Mouse (Mus musculus): ENCODE results near the gene Sfxn5.

Sfxn5 gene

DNA sequence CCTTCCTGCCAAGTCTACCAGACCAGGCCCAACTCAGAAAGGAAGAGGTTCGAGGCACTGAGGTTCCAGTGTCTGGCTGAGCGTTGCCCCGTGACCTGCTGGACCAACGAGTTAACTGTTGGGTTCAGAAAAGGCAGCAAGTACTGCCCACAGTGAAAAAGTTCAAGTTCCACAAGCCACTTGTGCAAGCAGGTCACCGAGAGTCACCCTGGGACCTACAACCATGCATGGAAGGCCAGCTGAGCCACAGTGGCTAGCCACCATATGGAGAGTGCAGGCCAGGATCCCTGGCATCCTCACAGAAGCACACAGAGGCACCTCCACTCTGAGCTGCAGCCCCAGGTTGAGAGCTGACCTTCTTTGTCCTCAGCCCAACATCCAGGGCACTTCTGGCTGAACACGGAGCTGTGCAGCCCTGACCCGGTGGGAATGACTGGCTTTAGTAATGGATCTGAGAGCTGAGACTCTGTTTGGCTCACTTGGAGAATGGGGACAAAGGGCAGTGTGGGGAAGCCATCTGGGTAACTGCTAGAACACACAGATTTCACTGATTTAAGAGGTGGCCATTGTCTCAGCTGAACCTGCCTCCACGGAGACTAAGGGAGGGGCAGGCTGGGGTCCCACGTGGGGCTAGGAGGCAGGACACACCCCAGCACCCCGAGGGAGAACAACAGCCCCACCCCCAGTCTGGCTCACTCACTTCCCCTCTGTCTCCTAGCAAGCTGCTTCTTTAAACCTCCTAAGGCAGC lies 39.8 kb downstream of the Sfxn5 start:
- no peak for TF ChIP-seq GATA4 (IDR thresholded peaks at IDR 0.05; ENCODE audit: insufficient replicate concordance, low read length)

DNA sequence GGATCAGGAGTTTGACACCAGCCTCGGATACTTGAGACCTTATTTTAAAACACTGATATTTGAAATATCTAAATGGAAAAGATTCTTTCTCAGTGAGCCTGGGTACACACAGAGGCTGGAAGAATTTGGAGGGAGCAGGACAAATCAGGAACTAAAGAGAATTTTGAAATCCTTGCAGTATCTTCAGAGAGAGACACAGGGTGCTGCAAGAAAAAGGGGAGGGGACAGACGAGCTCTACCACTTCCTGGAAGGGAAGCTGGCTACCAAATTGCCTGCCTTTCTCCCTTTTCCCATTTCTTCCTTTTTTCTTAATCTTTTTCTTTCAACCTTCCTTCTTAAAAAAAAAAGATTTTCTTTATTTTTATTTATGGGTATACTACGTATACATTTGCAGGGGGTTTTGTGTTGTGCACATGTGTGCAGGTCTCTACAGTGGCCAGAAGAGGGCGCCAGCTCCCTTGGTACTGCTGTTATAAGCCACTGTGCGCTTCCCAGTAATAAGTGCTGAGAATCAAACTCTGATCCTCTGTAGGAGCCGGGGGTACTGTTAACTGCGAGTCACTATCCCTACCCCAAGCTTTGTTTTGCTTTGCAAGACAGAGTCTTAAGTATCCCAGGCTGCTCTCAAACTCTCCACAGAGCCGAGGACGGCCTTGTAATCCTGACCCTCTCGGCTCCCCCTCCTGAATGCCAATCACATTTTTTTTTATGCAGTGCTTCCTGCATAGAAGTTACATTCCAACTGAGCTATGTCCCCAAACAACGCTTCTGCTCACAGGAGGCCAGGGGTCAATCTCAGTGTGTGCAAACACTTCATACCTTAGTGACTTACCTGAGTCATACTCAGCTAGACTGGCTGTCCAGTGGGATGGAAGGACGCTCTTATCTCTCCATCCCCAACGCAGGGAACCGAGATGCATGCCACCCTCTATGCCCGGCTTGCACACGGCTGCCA lies 42.1 kb downstream of the Sfxn5 start:
- TF ChIP-seq GATA4 (IDR thresholded peaks at IDR 0.05; ENCODE audit: insufficient replicate concordance, low read length): no peak

DNA sequence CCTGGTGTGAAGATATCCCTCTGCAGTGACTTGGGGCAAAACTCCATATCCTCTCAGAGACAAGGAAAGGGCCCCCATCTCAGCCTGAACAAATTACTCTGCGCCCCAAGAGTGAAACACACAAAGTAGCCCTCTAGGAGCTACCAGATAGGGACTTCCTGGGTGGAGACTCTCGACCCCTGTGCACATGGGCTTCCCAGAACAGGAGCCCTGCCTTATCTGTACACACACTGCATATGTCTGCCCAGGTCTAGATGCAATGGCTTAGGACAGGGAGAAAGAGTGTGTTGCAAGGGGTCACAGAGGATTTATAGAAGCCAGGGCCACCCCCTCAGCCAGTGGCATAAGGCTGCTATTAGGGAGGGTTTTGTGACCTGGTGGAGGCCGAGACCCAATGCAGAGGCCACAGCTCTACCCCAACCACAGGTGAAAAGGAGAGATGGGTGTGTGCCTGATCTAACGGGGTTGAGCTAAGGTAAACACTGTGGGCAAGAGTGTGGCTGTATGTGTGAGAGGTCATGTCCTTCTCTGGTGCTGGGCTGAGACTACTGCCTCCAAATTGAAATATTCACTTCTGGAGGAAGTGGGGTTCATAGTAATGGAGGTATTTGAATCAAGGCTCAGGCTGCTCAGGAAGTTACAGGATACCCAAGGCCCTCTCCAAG lies 44.9 kb downstream of the Sfxn5 start:
- no peak for TF ChIP-seq GATA4 (IDR thresholded peaks at IDR 0.05; ENCODE audit: insufficient replicate concordance, low read length)

DNA sequence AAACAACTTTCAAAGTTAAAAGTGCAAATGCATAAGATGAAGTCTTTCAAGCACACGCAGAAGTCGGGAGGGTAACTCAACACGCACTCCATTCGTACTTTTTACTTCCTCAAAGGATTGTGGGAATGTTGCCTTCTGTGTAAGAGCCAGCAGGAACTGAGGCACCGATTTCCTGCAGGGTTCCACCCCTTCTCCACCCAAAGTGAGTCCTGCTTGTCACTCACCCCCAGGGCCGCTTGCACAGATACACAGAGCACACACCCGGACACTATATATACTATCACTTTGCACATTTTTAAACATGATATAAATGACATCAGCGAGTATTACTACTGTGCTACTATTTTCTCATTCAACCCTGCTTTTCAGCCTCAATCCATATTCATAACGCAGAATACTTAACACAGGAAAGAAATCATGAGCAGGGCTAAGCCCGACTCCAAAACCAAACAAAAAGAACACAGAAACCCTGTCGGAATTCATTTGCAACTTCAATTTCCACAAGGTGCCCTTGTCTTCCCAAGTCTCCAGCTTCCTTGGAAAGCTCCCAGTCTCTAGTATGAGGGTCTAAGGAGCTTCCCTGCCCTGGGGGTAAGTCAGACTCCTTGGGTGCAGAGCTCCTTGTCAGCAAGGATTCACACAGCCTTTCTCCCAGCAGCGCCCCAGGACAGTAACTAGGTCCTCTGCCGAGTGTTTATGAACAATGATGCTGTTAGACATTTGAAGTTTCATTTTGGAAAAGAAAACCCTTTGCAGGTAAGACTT lies 46.8 kb downstream of the Sfxn5 start:
- TF ChIP-seq GATA4 (IDR thresholded peaks at IDR 0.05; ENCODE audit: insufficient replicate concordance, low read length): no peak

DNA sequence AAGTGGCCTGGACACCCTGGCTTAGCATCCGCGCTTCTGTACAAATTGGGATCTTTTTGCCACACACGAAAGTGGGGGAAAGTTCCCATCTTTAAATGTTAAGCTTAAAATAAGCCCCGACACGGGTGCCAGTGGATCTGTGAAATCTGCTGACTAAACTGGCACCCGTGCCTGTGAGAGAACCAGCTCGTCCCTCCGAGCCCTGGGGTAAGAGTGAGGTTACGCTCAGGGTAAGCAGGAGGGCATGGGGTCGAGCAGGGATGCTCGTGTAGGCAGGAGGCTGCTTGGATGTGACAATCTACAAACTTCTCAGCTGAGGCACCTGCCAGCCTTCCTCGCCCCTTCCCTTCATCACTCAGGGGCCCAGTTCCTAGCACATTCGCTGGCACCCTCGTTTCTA lies 52.4 kb downstream of the Sfxn5 start:
- no peak for TF ChIP-seq GATA4 (IDR thresholded peaks at IDR 0.05; ENCODE audit: insufficient replicate concordance, low read length)

DNA sequence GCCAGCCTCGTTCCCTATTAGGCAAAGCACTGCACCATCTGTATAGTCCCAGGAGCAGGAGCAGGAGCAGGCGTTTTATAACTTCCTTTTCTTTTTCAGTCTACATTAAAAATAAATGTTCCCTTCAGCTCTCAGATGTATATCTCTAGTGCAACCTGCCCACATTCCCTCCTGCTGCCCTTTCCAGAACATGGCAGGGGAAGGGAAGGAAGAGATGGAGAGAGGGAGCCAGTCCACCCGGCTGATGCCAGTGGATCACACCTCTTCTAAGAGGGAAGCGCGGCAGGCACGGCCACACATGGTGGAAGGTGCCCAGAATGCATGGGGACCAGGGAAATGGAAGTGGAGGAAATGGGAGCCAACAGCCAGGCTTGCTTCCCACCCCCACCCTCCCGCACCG lies 56.7 kb downstream of the Sfxn5 start:
- no peak for TF ChIP-seq GATA4 (IDR thresholded peaks at IDR 0.05; ENCODE audit: insufficient replicate concordance, low read length)

DNA sequence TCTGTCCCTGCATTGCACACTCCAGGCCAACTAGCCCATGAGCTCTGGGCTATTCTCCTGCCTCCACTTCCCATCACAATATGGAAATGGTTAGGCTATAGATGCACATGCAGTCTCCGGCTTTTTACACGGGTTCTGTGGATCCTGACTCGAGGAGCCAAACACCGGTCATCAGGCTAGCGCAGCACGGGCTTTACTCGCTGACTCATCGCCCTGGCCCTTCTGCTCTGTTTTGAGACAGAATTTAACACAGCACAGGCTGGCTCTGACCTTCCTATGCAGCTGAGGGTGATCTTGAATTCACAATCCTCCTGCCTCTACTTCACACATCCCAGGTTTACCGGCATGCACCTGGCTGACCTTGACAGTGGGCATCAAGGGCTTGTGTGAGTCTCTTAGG lies 60.8 kb downstream of the Sfxn5 start:
- no peak for TF ChIP-seq GATA4 (IDR thresholded peaks at IDR 0.05; ENCODE audit: insufficient replicate concordance, low read length)

DNA sequence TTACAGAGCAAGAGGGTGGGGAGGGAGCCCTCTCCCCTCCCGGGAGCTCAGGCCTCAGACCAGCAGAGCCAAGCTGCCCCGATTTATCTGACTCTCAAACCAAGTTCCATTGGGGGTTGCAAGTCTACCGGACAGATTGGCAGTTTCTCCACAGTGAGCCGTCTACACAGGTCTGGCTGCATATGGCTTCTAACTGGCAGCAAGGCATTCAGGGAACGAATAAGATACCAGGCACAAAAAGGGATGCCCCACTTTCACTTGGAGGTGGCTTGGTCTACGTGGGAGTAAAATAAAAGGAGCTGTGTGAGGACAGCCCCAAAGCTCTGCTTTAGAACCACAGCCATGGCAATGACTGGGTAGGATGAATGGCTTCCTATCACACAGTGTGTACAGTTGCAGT lies 67.2 kb downstream of the Sfxn5 start:
- no peak for TF ChIP-seq GATA4 (IDR thresholded peaks at IDR 0.05; ENCODE audit: insufficient replicate concordance, low read length)

DNA sequence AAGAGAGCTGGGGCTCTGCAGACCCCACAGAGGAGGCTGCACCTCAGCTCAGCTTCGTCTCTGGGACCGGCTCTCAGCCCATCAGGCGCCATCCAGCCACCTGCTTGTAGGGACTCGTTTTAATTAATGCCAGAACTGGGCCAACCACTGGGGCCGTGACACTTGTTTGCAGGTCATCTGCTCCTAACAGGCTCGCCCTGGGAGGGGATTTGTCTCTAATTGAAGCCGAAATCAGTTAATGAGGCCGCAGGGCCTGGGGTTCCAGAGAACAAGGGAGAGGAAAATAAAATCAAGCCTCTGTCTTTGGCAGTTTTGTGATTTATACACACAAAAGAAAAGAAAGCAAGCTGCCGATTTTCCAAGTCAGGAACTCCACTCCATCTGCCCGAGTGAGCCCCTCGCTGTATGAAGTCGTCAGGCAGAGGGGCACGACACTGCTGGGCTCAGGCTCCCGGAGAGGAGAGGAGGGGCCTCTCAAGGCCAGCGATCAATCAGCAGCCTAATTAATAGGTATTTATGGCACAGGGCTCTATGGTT lies 68.2 kb downstream of the Sfxn5 start:
- no peak for TF ChIP-seq GATA4 (IDR thresholded peaks at IDR 0.05; ENCODE audit: insufficient replicate concordance, low read length)

DNA sequence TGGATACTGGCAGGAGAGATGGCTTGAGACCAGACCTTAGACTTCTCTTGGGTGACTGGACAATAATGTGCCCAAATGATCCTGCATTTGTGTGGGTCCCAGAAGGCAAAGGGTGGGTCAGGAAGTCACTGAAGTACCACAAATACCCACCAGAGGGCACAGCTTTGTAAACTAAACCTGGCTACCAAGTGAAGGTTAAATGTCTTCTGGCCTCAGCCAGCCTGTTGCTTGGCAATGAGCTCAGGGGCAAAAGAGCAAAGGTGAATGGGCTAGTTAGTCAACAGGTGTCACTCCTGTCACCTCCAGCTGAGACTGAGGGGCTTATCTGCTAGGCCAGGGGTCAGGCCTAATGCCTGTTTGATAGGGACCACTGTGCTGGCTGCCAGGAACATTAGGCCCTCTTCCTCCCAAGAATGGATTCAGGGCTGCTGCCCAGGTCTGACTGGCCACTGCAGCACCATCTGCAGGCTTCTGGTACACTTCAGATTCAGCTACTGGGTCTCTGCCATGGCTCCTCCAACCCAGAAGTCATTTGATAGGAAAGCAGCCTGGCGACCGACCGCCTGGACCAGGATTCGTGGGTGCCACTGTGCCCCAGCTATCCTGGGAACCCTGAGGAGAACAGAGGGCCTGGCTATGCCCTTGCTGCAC lies 70.2 kb downstream of the Sfxn5 start:
- TF ChIP-seq GATA4 (IDR thresholded peaks at IDR 0.05; ENCODE audit: insufficient replicate concordance, low read length): no peak; the same call in 1 of the 2 replicates

DNA sequence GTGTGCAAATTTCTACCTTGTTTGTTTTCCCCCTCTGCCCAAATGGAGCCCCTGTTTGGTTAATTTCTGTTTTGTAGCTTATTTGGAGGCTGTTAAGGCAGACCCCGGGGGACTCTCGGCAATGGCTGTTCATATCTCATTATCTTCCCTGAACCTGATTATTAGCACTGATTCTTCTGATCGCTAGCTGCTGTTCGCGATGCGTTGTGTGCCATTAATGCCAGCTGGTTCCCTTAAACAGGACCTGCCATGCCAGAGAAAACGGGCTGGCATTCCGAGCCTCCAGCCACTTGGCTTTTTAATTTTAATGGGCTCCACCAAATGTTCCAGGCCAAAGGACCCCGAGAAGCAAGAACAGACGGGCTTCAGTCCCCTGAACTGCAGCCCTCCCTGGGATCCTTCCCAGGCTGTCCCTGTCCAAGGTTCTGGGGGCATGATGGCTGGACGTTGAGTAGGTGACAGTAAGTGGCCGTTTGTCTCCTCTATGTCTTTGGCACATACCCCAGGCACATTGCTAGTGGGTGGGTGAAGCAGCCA lies 74.1 kb downstream of the Sfxn5 start:
- TF ChIP-seq GATA4 (IDR thresholded peaks at IDR 0.05; ENCODE audit: insufficient replicate concordance, low read length): no peak

DNA sequence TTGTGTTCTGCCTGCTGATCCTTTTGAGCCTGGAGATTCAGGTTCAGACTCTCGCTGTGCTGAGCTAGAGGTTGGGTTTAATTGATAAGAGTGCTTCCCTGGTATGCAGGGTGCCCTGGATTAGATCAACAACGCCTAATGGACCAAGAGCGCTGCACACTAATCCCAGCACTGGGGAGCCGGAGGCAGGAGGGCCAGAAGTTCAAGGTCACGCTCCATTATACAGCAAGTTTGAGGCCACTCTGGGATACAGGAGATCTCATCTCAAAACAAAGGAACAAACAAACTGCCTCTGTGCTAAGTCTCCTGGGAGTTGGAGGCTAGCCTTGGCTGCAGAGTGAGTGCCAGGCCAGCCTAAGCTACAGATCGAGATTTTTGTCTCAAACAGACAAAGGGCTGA lies 77.6 kb downstream of the Sfxn5 start:
- no peak for TF ChIP-seq GATA4 (IDR thresholded peaks at IDR 0.05; ENCODE audit: insufficient replicate concordance, low read length)

DNA sequence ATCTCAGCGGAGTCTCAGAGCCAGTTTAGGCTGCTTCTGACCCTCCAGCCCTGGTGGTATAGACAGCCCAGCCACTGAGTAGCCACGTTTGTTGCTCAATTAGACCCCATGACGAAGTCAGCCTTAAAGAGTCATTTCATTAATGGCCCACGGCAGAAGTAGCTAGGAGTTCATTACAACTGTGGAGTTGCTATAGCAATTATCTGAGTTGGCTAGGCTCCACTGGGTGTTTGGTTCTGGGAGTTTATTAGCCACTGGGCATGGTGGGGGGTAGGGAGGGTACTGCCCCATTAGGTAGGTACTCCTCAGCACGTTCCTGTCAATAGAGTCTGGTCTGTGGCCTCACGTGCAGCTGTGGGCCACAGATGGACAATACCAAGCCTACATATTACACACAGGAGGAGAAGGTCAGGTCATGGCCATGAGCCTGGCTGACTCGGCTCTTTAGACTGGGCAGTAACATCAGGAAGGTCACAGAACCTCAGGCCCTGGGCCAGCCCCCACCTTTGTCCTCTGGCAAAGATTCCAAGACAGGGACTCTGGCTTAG lies 79.2 kb downstream of the Sfxn5 start:
- peak; percentile 87; the same call in 1 of the 2 replicates for TF ChIP-seq GATA4 (IDR thresholded peaks at IDR 0.05; ENCODE audit: insufficient replicate concordance, low read length)

DNA sequence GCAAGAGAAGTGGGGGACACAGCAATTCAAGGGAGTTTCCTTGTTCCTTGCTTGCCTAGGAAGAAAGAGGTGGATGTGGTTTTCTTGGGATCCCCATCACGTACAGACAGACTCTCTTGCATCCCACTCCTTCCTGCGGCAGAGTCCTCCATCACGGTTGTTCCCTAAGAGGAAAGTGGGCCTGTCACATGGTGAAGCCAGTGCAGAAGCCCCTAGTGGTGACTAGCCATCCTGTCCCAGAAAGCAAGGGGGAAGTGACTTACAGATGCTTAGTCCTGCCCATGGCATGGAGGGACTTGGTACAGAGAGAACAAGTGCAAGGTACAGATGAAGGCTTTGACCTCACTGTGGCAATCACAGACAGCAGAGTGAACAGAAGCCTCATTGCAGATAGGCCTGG lies 79.9 kb downstream of the Sfxn5 start:
- TF ChIP-seq GATA4 (IDR thresholded peaks at IDR 0.05; ENCODE audit: insufficient replicate concordance, low read length): no peak

Measured in liver, adult (tissue).